Mouse (Mus musculus): Measurements from ENCODE around the gene Cers3. TPM values are rescaled to one million over a fixed set of nuclear protein-coding genes. Genes with fewer than 3 reads are reported as not detected.

Gene Cers3
- total RNA-seq, 2 experiments from 2014 or later, result not detected

DNA sequence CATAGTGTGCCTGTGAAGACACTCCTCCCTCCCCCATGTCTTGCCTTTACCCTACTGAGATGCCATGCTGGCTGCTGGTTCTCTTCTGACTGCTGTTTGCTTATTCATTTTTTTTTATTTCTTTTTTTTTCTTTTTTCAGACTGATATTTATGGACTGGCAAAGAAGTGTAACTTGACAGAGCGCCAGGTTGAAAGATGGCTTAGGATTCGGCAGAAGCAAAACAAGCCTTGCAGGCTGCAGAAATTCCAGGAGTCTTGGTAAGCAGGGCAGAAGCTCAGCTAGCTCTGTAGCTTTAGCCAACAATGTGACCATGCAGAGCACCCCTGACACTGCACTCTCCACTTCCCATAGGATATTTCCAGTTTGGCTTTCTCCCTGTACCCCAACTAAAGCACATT, 36.1 kb downstream of the Cers3 start:
- ATAC-seq (replicated peaks; ENCODE audit: low FRiP score, poor library complexity, severe bottlenecking), result no peak

- ATAC-seq (replicated peaks; ENCODE audit: low FRiP score, poor library complexity, severe bottlenecking), result no peak
Measured at GRCm38 (mm10) chr7:66779944-66780942, 36.9 kb downstream of the Cers3 start.

DNA sequence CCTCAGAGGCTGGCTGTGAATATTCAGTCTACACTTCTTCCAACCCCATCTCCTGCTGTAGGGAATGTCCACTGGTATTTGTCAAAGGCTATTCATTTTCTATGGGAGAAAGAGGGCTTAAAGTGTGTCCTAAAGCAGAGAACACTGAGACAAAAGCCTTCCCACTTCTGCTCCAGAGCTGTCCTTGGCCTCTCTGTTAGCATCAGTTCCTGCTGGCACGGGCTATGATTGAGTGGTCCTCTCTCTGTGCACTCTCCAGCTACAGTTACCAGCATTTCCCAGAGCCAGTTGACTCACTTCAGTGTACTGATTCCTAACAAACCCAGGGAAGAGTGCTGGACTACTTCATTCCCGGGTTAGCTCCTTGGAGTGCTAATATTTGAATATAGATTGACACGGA, 43.2 kb downstream of the Cers3 start:
- no peak for ATAC-seq (replicated peaks; ENCODE audit: low FRiP score, poor library complexity, severe bottlenecking)

GRCm38 (mm10) chr7:66787816-66788215, 44.5 kb downstream of the Cers3 start:
- ATAC-seq (replicated peaks; ENCODE audit: low FRiP score, poor library complexity, severe bottlenecking), result no peak

DNA sequence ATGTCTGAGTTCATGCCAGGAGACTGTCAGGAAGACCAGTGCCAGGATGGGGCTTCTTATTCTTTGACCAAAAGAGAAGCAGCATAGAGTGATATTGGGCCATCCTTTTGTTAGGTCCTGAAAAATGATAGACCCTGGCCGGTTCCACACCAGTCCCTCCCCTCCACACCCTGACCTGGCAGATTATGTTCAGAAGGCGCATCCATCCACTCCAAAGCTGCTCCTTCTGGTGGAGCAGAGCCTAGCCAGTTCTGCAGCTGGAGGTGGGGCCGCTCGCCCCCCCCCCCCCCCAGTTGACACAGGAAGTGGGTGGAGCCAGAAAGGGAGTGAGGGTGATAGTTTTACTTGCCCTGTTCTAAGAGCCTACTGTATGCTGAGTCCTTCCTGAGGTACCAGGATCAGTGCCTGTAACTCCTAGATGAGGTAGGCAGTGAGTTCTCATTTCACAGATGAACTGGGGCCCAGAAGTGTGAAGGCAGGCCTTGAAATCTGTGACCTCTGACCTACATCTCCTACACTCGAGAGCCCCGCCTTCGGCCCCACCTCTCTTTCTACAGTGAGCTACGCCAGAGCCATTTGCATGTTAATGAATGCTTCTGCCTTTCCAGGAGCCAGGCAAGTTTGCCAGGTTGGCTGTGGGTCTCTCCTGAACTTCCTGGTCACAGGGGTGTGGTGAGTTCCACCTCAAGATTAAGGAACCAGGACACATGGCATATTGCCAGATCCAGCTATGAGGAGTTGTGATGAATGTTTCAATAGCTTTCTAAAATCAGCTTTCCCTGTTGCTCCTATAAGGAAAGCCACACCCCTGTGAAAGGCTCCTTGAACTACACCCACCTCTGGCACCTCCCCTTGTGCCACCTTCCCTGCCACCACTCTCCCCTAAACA, 46.8 kb downstream of the Cers3 start:
- no peak for ATAC-seq (replicated peaks; ENCODE audit: low FRiP score, poor library complexity, severe bottlenecking)

DNA sequence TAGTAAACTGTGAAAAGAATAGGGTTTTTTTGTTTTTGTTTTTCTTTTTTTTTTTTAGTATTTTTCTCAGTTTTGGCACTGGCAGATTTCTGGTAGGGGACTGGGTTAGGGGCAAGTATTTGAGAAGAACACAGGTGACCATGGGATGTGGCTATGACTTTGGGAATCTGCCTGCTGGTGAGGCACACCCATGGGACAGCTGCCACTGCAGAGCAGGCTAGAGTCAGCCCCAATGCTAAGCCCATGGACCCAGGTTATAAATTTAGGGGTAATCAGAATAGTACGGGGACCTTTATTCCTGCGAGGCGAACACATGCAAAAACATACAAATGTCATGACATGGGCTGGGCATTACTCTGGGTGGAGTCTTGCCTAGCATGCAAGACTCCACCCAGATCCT, 47.7 kb downstream of the Cers3 start:
- ATAC-seq (replicated peaks; ENCODE audit: low FRiP score, poor library complexity, severe bottlenecking), result no peak

- no peak for ATAC-seq (replicated peaks; ENCODE audit: low FRiP score, poor library complexity, severe bottlenecking)
Measured at GRCm38 (mm10) chr7:66796909-66797308, 53.6 kb downstream of the Cers3 start.

DNA sequence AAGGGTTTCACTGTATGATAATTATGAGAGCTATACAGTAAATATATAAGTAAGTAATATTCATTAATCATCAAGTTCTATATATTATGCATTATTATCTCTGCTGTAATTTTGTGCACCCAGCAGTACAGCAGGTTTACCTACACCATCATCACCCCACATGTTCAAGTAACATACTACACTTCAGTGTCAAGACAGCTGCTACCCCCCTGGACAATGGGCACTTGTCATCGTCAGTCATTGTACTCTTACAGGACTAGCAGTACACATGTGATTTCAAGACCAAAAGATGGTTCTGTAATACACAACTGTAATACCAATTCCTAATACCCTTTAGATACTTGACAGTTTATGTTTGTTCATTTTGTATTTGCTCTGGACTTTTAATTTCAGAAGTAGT, 54.0 kb downstream of the Cers3 start:
- ATAC-seq (replicated peaks; ENCODE audit: low FRiP score, poor library complexity, severe bottlenecking), result no peak

GRCm38 (mm10) chr7:66798826-66799225, 55.5 kb downstream of the Cers3 start:
- no peak for ATAC-seq (replicated peaks; ENCODE audit: low FRiP score, poor library complexity, severe bottlenecking)

- ATAC-seq (replicated peaks; ENCODE audit: low FRiP score, poor library complexity, severe bottlenecking), result no peak
Measured at GRCm38 (mm10) chr7:66800784-66801183, 57.5 kb downstream of the Cers3 start.

DNA sequence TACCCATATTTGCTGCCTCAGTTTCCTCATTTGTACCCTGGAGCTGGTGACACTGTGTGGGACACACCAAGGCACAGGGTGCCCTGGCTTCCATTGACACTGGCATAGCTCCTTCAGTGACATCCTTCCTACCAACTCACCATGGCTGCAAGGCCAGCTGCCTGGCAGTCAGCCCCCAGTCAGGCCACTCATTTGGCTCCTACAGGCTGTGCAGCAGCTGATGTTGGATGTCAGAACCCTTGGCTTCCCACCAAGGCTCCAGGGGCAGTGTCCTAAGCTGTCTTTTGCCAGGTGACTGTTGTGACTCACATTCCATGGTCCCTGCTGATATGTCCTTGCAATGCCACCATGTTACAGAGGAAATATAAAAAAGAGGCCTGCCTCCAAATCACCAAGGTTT, 58.5 kb downstream of the Cers3 start:
- no peak for ATAC-seq (replicated peaks; ENCODE audit: low FRiP score, poor library complexity, severe bottlenecking)

- no peak for ATAC-seq (replicated peaks; ENCODE audit: low FRiP score, poor library complexity, severe bottlenecking)
Measured at GRCm38 (mm10) chr7:66803798-66804197, 60.5 kb downstream of the Cers3 start.

DNA sequence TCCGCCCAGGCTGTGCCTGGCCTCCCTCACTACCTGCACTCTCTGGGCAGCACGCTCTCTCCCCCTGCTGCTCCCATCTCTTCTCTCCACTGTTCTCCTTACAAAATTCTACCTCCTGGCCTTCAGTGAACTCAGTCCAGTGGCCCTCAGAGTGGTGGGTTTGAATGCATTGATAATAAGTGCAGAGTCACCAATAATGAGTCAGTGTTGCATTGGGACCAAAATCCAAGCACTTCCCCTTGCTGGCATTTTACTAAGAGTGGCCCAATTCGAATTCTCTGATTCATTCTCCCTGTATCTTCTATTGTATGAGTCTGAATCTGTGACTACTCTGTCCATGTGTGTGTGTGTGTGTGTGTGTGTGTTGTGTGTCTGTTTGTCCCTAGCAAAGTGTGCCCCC, 63.5 kb downstream of the Cers3 start:
- ATAC-seq (replicated peaks; ENCODE audit: low FRiP score, poor library complexity, severe bottlenecking), result no peak

DNA sequence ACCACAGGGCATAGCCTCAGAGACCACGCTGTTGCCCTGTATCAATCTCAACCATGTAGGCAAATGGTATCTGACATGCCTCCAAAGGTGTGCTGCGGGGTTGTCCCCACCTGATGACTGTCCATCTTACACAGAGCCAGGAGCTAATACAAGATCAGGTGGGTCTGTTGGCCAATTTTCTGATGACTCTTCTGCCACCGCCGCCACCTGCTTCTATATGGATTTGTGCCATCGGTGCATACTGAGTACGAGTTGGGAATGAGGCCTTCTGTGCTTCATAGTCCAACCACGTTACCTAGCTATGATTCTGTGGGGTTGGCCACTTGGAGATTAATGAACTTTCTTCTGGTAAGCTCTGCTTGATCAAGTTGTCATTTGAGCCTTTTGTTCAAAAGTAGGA, 67.1 kb downstream of the Cers3 start:
- ATAC-seq (replicated peaks; ENCODE audit: low FRiP score, poor library complexity, severe bottlenecking), result no peak

DNA sequence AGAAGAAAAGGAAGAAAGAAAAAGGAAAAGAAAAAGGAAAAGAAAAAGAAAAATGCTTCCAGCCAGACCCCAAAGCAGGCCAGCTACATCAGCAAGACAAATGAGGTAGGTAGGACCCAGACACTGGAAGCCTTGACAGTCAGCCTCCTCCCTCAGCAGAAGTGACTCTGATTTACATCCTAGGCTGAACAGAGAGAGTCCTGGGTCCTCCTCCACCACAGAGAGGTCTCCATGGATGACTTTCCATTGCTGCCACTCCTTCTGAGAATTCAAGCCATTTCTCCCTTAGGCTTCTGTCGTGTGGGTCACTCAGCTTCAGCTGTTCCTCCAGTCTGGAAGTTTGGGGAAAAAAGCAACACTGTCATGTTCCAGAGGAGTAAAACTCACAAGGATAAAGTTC, 68.0 kb downstream of the Cers3 start:
- ATAC-seq (replicated peaks; ENCODE audit: low FRiP score, poor library complexity, severe bottlenecking), result no peak

DNA sequence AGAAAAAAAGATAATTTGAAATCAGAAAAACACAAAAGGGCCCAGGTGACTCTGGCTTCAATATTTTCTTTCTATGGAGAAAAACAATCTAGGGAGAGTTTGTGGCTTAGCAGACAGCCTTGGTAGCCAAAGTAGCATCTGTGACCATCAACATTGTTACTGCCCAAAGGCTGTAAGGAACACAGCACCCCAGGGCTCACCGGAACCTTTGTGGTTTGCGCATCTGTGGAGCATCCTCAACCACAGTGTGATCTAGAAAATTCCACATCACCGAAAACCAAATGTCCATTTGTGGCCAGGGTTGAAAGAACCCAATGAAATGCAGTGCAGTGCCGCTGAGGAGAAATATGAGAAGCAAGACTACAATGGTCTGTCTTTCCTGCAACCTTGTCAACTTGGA, 69.0 kb downstream of the Cers3 start:
- no peak for ATAC-seq (replicated peaks; ENCODE audit: low FRiP score, poor library complexity, severe bottlenecking)

GRCm38 (mm10) chr7:66812737-66813136, 69.4 kb downstream of the Cers3 start:
- no peak for ATAC-seq (replicated peaks; ENCODE audit: low FRiP score, poor library complexity, severe bottlenecking)

GRCm38 (mm10) chr7:66813172-66813571, 69.9 kb downstream of the Cers3 start:
- ATAC-seq (replicated peaks; ENCODE audit: low FRiP score, poor library complexity, severe bottlenecking), result no peak

GRCm38 (mm10) chr7:66815526-66815925, 72.2 kb downstream of the Cers3 start:
- peak; percentile 46; the same call in 1 of the 2 replicates for ATAC-seq (replicated peaks; ENCODE audit: low FRiP score, poor library complexity, severe bottlenecking)

DNA sequence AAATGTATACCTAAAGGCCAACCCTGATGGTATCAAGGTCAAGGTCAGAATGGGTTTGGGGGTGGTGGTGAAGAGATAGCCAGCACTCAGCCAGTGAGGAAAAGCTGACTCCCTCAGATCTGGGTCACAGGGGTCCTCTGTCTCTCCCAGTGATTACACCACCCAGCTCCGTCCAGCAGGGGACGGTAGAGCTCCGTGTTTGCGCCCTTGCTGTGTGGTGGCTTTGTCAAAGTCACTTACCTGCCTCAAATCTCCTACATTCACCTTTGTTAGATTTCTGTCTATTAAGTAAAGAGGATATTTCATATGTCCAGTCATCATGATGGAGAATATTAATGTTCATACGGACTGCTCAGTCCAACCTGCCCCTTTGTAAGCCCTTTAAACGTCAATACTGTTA, 76.7 kb downstream of the Cers3 start:
- no peak for ATAC-seq (replicated peaks; ENCODE audit: low FRiP score, poor library complexity, severe bottlenecking)

DNA sequence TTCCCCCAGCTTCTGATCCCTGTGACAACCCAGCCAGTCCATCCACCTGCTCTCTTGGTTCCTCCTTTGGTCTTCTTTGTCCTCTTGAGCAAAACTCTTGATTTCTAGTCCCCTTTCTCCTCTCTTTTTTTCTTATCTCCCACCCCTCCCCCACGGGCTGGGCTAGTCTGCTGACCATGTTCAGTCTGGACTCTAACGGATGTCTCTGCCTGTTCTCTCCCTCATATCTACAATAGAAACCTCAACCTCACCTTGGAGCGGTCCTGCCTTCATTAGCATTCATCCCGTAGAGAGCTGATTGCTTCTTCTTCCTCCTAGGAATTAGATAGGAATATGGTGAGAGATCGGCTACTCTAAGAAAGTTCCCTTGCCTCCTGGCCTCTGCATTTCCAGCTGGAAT, 87.5 kb downstream of the Cers3 start:
- ATAC-seq (replicated peaks; ENCODE audit: low FRiP score, poor library complexity, severe bottlenecking), result no peak

Data from erythroid progenitor cell, adult 5-6 weeks (primary cell).